In the genomic region with DNA sequence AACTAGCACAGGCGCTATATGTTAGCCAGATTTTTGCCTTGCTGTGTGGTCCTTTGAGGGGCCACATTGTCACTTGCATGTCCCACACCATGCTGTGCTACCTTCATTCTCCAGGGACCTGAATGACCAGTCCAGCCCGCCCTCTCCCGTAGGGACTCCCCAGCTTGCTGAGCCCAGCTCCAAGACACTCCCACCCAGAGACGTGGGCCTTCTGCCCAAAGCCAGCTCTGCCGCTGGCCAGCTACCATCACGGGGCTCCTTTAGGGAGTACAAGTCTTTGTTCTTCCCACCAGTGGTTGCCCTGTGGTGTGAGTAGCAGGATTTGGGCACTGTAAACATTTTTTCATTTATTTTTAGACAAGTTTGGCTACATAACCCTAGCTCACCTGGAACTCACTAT, we compare ENCODE assay signal across 15 mouse cellular contexts.
DNase-seq lines count a peak whose midpoint lies in the region; ATAC-seq lines count a peak whose summit lies in the region.
"Had no signal": no experiment of that assay in that cellular context is flagged by ENCODE, and none has a peak within 500 bp of the region (broad histone marks: within the 10 kb centered on the region; RNA-seq: fewer than 3 reads in every experiment).

No protein-coding gene starts in this region.

- H3K27me3 ChIP-seq in heart, embryonic 15.5 days = no peaks in the 10 kb centered on the region
- no peaks in the 10 kb centered on the region for H3K27me3 ChIP-seq in heart, embryonic 11.5 days (ENCODE audit: control insufficient read depth, insufficient read depth, low read length)
- H3K27me3 ChIP-seq in embryonic facial prominence, embryonic 15.5 days = no peaks in the 10 kb centered on the region
- H3K27me3 ChIP-seq in neural tube, embryonic 15.5 days (replicated peaks) = no peaks in the 10 kb centered on the region
- H3K27me3 ChIP-seq: hindbrain, embryonic 12.5 days; liver, embryonic 12.5 days had no signal

- no peaks in the 10 kb centered on the region for H3K36me3 ChIP-seq in heart, embryonic 15.5 days
- no peaks in the 10 kb centered on the region for H3K36me3 ChIP-seq in heart, embryonic 11.5 days (ENCODE audit: control insufficient read depth, insufficient read depth, low read length)
- no peaks in the 10 kb centered on the region for H3K36me3 ChIP-seq in embryonic facial prominence, embryonic 15.5 days
- no peaks in the 10 kb centered on the region for H3K36me3 ChIP-seq in neural tube, embryonic 15.5 days
- H3K36me3 ChIP-seq: hindbrain, embryonic 12.5 days; liver, embryonic 12.5 days had no signal

- no peaks in the 10 kb centered on the region for H3K9me3 ChIP-seq in heart, embryonic 15.5 days (replicated peaks)
- H3K9me3 ChIP-seq in heart, embryonic 11.5 days (replicated peaks; ENCODE audit: control insufficient read depth, low read length) = no peaks in the 10 kb centered on the region
- H3K9me3 ChIP-seq in embryonic facial prominence, embryonic 15.5 days (replicated peaks) = no peaks in the 10 kb centered on the region
- no peaks in the 10 kb centered on the region for H3K9me3 ChIP-seq in neural tube, embryonic 15.5 days (replicated peaks)
- H3K9me3 ChIP-seq: hindbrain, embryonic 12.5 days; liver, embryonic 12.5 days had no signal

- no peak overlapping the region for H3K4me2 ChIP-seq in heart, embryonic 15.5 days
- no peak overlapping the region for H3K4me2 ChIP-seq in heart, embryonic 11.5 days
- no peak overlapping the region for H3K4me2 ChIP-seq in embryonic facial prominence, embryonic 15.5 days (replicated peaks)
- no peak overlapping the region for H3K4me2 ChIP-seq in neural tube, embryonic 15.5 days
- H3K4me2 ChIP-seq: hindbrain, embryonic 12.5 days; liver, embryonic 12.5 days had no signal

- H3K27ac ChIP-seq in heart, embryonic 15.5 days = no peak overlapping the region
- H3K27ac ChIP-seq in heart, embryonic 11.5 days (ENCODE audit: low read depth, low read length) = no peak overlapping the region
- H3K27ac ChIP-seq in embryonic facial prominence, embryonic 15.5 days (replicated peaks) = 0 out of 2 replicates have a peak overlapping the region, but pooled peaks have one; percentile 41
- H3K27ac ChIP-seq in neural tube, embryonic 15.5 days (replicated peaks) = 0 out of 2 replicates have a peak overlapping the region, but pooled peaks have one; percentile 23
- H3K27ac ChIP-seq: liver, embryonic 12.5 days; macrophage had no signal

- no peak overlapping the region for H3K4me3 ChIP-seq in heart, embryonic 15.5 days
- H3K4me3 ChIP-seq in heart, embryonic 11.5 days (ENCODE audit: low read depth, low read length) = no peak overlapping the region
- no peak overlapping the region for H3K4me3 ChIP-seq in embryonic facial prominence, embryonic 15.5 days (replicated peaks)
- H3K4me3 ChIP-seq in neural tube, embryonic 15.5 days (replicated peaks) = no peak overlapping the region
- H3K4me3 ChIP-seq: hindbrain, embryonic 12.5 days; liver, embryonic 12.5 days had no signal

- H3K4me1 ChIP-seq in heart, embryonic 15.5 days (replicated peaks) = peaks cover 53% of the 10 kb centered on the region
- peaks cover 28% of the 10 kb centered on the region for H3K4me1 ChIP-seq in heart, embryonic 11.5 days (ENCODE audit: control insufficient read depth, insufficient read depth, low read length)
- peaks cover 33% of the 10 kb centered on the region for H3K4me1 ChIP-seq in embryonic facial prominence, embryonic 15.5 days
- peaks cover 19% of the 10 kb centered on the region for H3K4me1 ChIP-seq in neural tube, embryonic 15.5 days

- peak; percentile 77 for DNase-seq in lung, postnatal 10 days
- no peak for DNase-seq in lung, adult 18-20 months
- DNase-seq in kidney, adult 9 months = no peak
- DNase-seq: adrenal gland, adult 8-10 months; cerebellum, postnatal 36 days; kidney, postnatal 10 days; right cerebral cortex, postnatal 25 days had no signal

- 47% methylated on average over 6 of the region's 6 CpGs for WGBS in heart, embryonic 15.5 days
- WGBS in heart, embryonic 11.5 days (ENCODE audit: insufficient replicate concordance) = 74% methylated on average over 6 of the region's 6 CpGs
- 54% methylated on average over 6 of the region's 6 CpGs for whole genome bisulfite sequencing in embryonic facial prominence, embryonic 15.5 days
- 62% methylated on average over 6 of the region's 6 CpGs for WGBS in neural tube, embryonic 15.5 days

- 0 out of 2 replicates have a peak, but pooled peaks have one; percentile 19 for ATAC-seq in heart, embryonic 15.5 days (replicated peaks; ENCODE audit: insufficient number of reproducible peaks, insufficient read depth, low FRiP score, low read depth)
- ATAC-seq in heart, embryonic 11.5 days (replicated peaks; ENCODE audit: insufficient number of reproducible peaks, low FRiP score, low TSS enrichment) = no peak
- ATAC-seq in embryonic facial prominence, embryonic 15.5 days (ENCODE audit: insufficient number of reproducible peaks, low FRiP score, low TSS enrichment, low read depth) = no peak
- ATAC-seq in neural tube, embryonic 15.5 days (ENCODE audit: low FRiP score) = no peak
- ATAC-seq: forebrain, embryonic 16.5 days; liver, embryonic 12.5 days had no signal

- H3K9ac ChIP-seq in heart, embryonic 15.5 days = no peak overlapping the region
- no peak overlapping the region for H3K9ac ChIP-seq in heart, embryonic 11.5 days (ENCODE audit: low read depth, low read length)
- no peak overlapping the region for H3K9ac ChIP-seq in embryonic facial prominence, embryonic 15.5 days
- no peak overlapping the region for H3K9ac ChIP-seq in neural tube, embryonic 15.5 days (replicated peaks)
- H3K9ac ChIP-seq: hindbrain, embryonic 12.5 days; liver, embryonic 12.5 days had no signal

Comparison
In these comparisons a context has a peak if more than half of its experiments do, and no peak if none do; other contexts are left out.
1. H3K27ac ChIP-seq: peak in embryonic facial prominence, embryonic 15.5 days (single experiment) and neural tube, embryonic 15.5 days (single experiment); none in heart, embryonic 15.5 days (single experiment) and heart, embryonic 11.5 days (single experiment).